Mouse (Mus musculus) limb, embryonic 11.5 days (tissue): ENCODE measurements around the gene Ap1m2. TPM values are rescaled to one million over a fixed set of nuclear protein-coding genes. Genes with fewer than 3 reads are reported as not detected.
"Not testable (repeated sequence)": the region's sequence is repeated elsewhere in the genome, so short reads cannot be mapped to it uniquely, and the experiment has no call there.

Source experiments
- ATAC-seq: fragments of 200-750 bp; cut with Nextera tagmentation; 2 replicates; pipeline ENCODE4 v1.8.0; 2017; ENCODE audit warnings: low read depth; ENCODE audit not compliant: insufficient number of reproducible peaks, low FRiP score, low TSS enrichment
- DNase-seq: peaks from one replicate; pipeline ENCODE4 v3.0.0-alpha.2; 2015; ENCODE audit warnings: low spot score
- H3K27ac ChIP-seq: fragments of 300-500 bp; sonication (generic); replicated peaks from 2 replicates; pipeline ENCODE4 v1.5.1; 2014; ENCODE audit warnings: low read depth, mild to moderate bottlenecking, low read length
- H3K27me3 ChIP-seq: fragments of 300-500 bp; sonication (generic); 2 replicates; pipeline ENCODE4 v1.6.1; 2014; ENCODE audit warnings: mild to moderate bottlenecking, low read length, mixed read lengths; ENCODE audit not compliant: control insufficient read depth, insufficient read depth
- H3K36me3 ChIP-seq: fragments of 300-500 bp; sonication (generic); 2 replicates; pipeline ENCODE4 v1.6.1; 2014; ENCODE audit warnings: mild to moderate bottlenecking, low read length, moderate library complexity, mixed read lengths; ENCODE audit not compliant: control insufficient read depth, insufficient read depth
- H3K4me1 ChIP-seq: fragments of 300-500 bp; sonication (generic); 2 replicates; pipeline ENCODE4 v1.6.1; 2014; ENCODE audit warnings: low read length, mixed read lengths; ENCODE audit not compliant: control insufficient read depth, insufficient read depth
- H3K4me2 ChIP-seq: fragments of 300-500 bp; sonication (generic); 2 replicates; pipeline ENCODE4 v1.6.1; 2014; ENCODE audit warnings: low read depth, mild to moderate bottlenecking, moderate library complexity; ENCODE audit not compliant: severe bottlenecking
- H3K4me3 ChIP-seq: fragments of 300-500 bp; sonication (generic); 2 replicates; pipeline ENCODE4 v1.5.1; 2014; ENCODE audit warnings: low read depth, low read length
- H3K9ac ChIP-seq: fragments of 300-500 bp; sonication (generic); 2 replicates; pipeline ENCODE4 v1.6.1; 2014; ENCODE audit warnings: mild to moderate bottlenecking, low read length
- H3K9me3 ChIP-seq: fragments of 300-500 bp; sonication (generic); 2 replicates; pipeline ENCODE4 v1.6.1; 2016; ENCODE audit warnings: low read length; ENCODE audit not compliant: control insufficient read depth
- WGBS: fragments of 180-500 bp; shearing (Covaris S2); extraction: QIAGEN DNeasy Blood & Tissue Kit; methylation state at CpG from one replicate; pipeline ENCODE4 v1.1.7; 2014; 5-methylcytosine and 5-hydroxymethylcytosine counted together
- polyA plus RNA-seq: library from polyadenylated mRNA; unstranded; fragments of >200 nt; fragmentation: Nextera tagmentation; extraction: Ambion mirVana; gene quantifications from 2 replicates; pipeline ENCODE4 v1.2.1, GENCODE M21; 2014

Gene Ap1m2
- polyA plus RNA-seq, 1 experiment from 2014 or later: 8.2 TPM

GRCm38 (mm10) chr9:21276307-21276706 is 35.8 kb downstream of the Ap1m2 start:
- Histone ChIP-seq H3K9ac (no peak overlapping the region), H3K4me1 (no peaks in the 10 kb centered on the region), H3K4me2 (no peak overlapping the region), H3K4me3 (no peak overlapping the region), H3K27ac (no peak overlapping the region), H3K27me3 (no peaks in the 10 kb centered on the region), H3K36me3 (peaks cover 59% of the 10 kb centered on the region), H3K9me3 (no peaks in the 10 kb centered on the region)
- ATAC-seq (no peak), DNase-seq (no peak)
- WGBS: 86% methylated on average over 8 of the region's 8 CpGs

GRCm38 (mm10) chr9:21275727-21276126 is 36.4 kb downstream of the Ap1m2 start:
- WGBS: 94% methylated on average over 12 of the region's 12 CpGs

GRCm38 (mm10) chr9:21275013-21275710 is 37.0 kb downstream of the Ap1m2 start:
- no peaks in the 10 kb centered on the region for H3K27me3 ChIP-seq
- no peak overlapping the region for H3K27ac ChIP-seq
- DNase-seq (no peak), ATAC-seq (no peak)
- H3K9ac ChIP-seq: no peak overlapping the region
- WGBS: 85% methylated on average over 7 of the region's 7 CpGs
- no peak overlapping the region for H3K4me3 ChIP-seq
- H3K36me3 ChIP-seq: peaks cover 61% of the 10 kb centered on the region
- no peaks in the 10 kb centered on the region for H3K9me3 ChIP-seq
- H3K4me2 ChIP-seq: no peak overlapping the region
- no peaks in the 10 kb centered on the region for H3K4me1 ChIP-seq

More at GRCm38 (mm10) chr9:21275727-21276126, 36.4 kb downstream of the Ap1m2 start:
- Histone ChIP-seq H3K4me3 (no peak overlapping the region), H3K4me2 (no peak overlapping the region), H3K9ac (no peak overlapping the region), H3K4me1 (no peaks in the 10 kb centered on the region), H3K9me3 (no peaks in the 10 kb centered on the region), H3K27me3 (no peaks in the 10 kb centered on the region), H3K36me3 (peaks cover 58% of the 10 kb centered on the region), H3K27ac (no peak overlapping the region)
- DNase-seq (no peak), ATAC-seq (no peak)

- H3K36me3 ChIP-seq: peaks cover 54% of the 10 kb centered on the region
- DNase-seq (no peak), ATAC-seq (no peak)
- H3K27me3 ChIP-seq: no peaks in the 10 kb centered on the region
- H3K27ac ChIP-seq: no peak overlapping the region
- H3K9ac ChIP-seq: no peak overlapping the region
- H3K4me2 ChIP-seq: no peak overlapping the region
- no peaks in the 10 kb centered on the region for H3K9me3 ChIP-seq
- WGBS: 93% methylated on average over 3 of the region's 3 CpGs
- no peak overlapping the region for H3K4me3 ChIP-seq
- H3K4me1 ChIP-seq: no peaks in the 10 kb centered on the region
Observed at GRCm38 (mm10) chr9:21274336-21274735, 37.8 kb downstream of the Ap1m2 start.

GRCm38 (mm10) chr9:21273520-21274228 is 38.5 kb downstream of the Ap1m2 start:
- 73% methylated on average over 7 of the region's 7 CpGs for WGBS
- H3K4me3 ChIP-seq: no peak overlapping the region
- no peak overlapping the region for H3K9ac ChIP-seq
- H3K27me3 ChIP-seq: no peaks in the 10 kb centered on the region
- no peaks in the 10 kb centered on the region for H3K9me3 ChIP-seq
- no peaks in the 10 kb centered on the region for H3K4me1 ChIP-seq
- no peak overlapping the region for H3K4me2 ChIP-seq
- H3K27ac ChIP-seq: no peak overlapping the region
- H3K36me3 ChIP-seq: peaks cover 51% of the 10 kb centered on the region
- DNase-seq (no peak), ATAC-seq (no peak)

- no peaks in the 10 kb centered on the region for H3K4me1 ChIP-seq
- no peaks in the 10 kb centered on the region for H3K9me3 ChIP-seq
- H3K4me3 ChIP-seq: no peak overlapping the region
- H3K27ac ChIP-seq: no peak overlapping the region
- no peaks in the 10 kb centered on the region for H3K27me3 ChIP-seq
- WGBS: 89% methylated on average over 8 of the region's 8 CpGs
- H3K4me2 ChIP-seq: no peak overlapping the region
- DNase-seq (no peak), ATAC-seq (no peak)
- no peak overlapping the region for H3K9ac ChIP-seq
- H3K36me3 ChIP-seq: peaks cover 57% of the 10 kb centered on the region
Observed at GRCm38 (mm10) chr9:21273094-21273493, 39.0 kb downstream of the Ap1m2 start.

GRCm38 (mm10) chr9:21272391-21272790 is 39.7 kb downstream of the Ap1m2 start:
- Histone ChIP-seq H3K9ac (no peak overlapping the region), H3K36me3 (peaks cover 58% of the 10 kb centered on the region), H3K4me2 (no peak overlapping the region), H3K27ac (no peak overlapping the region), H3K9me3 (no peaks in the 10 kb centered on the region), H3K4me3 (no peak overlapping the region), H3K27me3 (no peaks in the 10 kb centered on the region), H3K4me1 (no peaks in the 10 kb centered on the region)
- ATAC-seq (no peak), DNase-seq (no peak)
- 94% methylated on average over 9 of the region's 9 CpGs for WGBS

GRCm38 (mm10) chr9:21269590-21269989 is 42.5 kb downstream of the Ap1m2 start:
- H3K9ac ChIP-seq, H3K9me3 ChIP-seq, H3K27me3 ChIP-seq, H3K4me2 ChIP-seq, H3K4me1 ChIP-seq, ATAC-seq, H3K4me3 ChIP-seq, H3K27ac ChIP-seq, DNase-seq: not testable (repeated sequence)
- H3K36me3 ChIP-seq: peaks cover 44% of the 10 kb centered on the region
- 90% methylated on average over 5 of the region's 5 CpGs for whole genome bisulfite sequencing
